Mouse (Mus musculus) ES-E14 (cell line): ENCODE data around the gene Sidt1.

Source experiments
- CHD2 ChIP-seq: IDR thresholded peaks from 2 replicates; pipeline ENCODE4 v1.6.1; 2014; ENCODE audit warnings: mild to moderate bottlenecking, low read depth, low read length, inconsistent platforms
- HCFC1 ChIP-seq: IDR thresholded peaks from 2 replicates; pipeline ENCODE4 v1.6.1; 2012; ENCODE audit warnings: low read length, inconsistent platforms, borderline replicate concordance; ENCODE audit not compliant: insufficient read depth
- MAFK ChIP-seq: IDR thresholded peaks from 2 replicates; pipeline ENCODE4 v1.6.1; 2014; ENCODE audit warnings: mild to moderate bottlenecking, low read depth, low read length, inconsistent platforms; ENCODE audit not compliant: insufficient read depth
- ZC3H11A ChIP-seq: IDR thresholded peaks from 2 replicates; pipeline ENCODE4 v1.6.1; 2012; ENCODE audit warnings: low read depth, mild to moderate bottlenecking, inconsistent platforms, low read length, borderline replicate concordance
- ZNF384 ChIP-seq: IDR thresholded peaks from 2 replicates; pipeline ENCODE4 v1.6.1; 2012; ENCODE audit warnings: low read depth, low read length, inconsistent platforms

- TF ChIP-seq ZNF384 = no peak
- TF ChIP-seq ZC3H11A = no peak
- no peak for TF ChIP-seq HCFC1
- TF ChIP-seq MAFK = no peak
- TF ChIP-seq CHD2 = no peak
Measured at GRCm38 (mm10) chr16:44215513-44215912, 117.5 kb downstream of the Sidt1 start.
